Mouse (Mus musculus): ENCODE results near the gene BC005624.

- TF ChIP-seq CTCF (IDR thresholded peaks at IDR 0.05; ENCODE audit: low read depth, low read length) (no peak), POLR2A (IDR thresholded peaks at IDR 0.05; ENCODE audit: insufficient read depth, low read length) (no peak), EP300 (IDR thresholded peaks at IDR 0.05; ENCODE audit: insufficient read depth, low read depth, low read length) (no peak)
Measured at GRCm38 (mm10) chr2:30927151-30927781, 54.7 kb downstream of the BC005624 start.
